Mouse (Mus musculus) heart, embryonic 12.5 days (tissue): ENCODE data around the gene Fbxo11. TPM values are rescaled to one million over a fixed set of nuclear protein-coding genes. Genes with fewer than 3 reads are reported as not detected.
"Not testable (repeated sequence)": the region's sequence is repeated elsewhere in the genome, so short reads cannot be mapped to it uniquely, and the experiment has no call there.

Source experiments
- ATAC-seq: fragments of 200-750 bp; cut with Nextera tagmentation; 2 replicates; pipeline ENCODE4 v1.8.0; 2017; ENCODE audit warnings: moderate TSS enrichment, moderate library complexity; ENCODE audit not compliant: insufficient number of reproducible peaks, low FRiP score
- H3K27ac ChIP-seq: fragments of 300-500 bp; sonication (generic); 2 replicates; pipeline ENCODE4 v1.5.1; 2016; ENCODE audit warnings: mild to moderate bottlenecking, moderate library complexity; ENCODE audit not compliant: poor library complexity, severe bottlenecking
- H3K27me3 ChIP-seq: fragments of 300-500 bp; sonication (generic); replicated peaks from 2 replicates; pipeline ENCODE4 v1.6.1; 2016; ENCODE audit warnings: mild to moderate bottlenecking, moderate library complexity
- H3K36me3 ChIP-seq: fragments of 300-500 bp; sonication (generic); 2 replicates; pipeline ENCODE4 v1.6.1; 2016; ENCODE audit warnings: mild to moderate bottlenecking, moderate library complexity
- H3K4me1 ChIP-seq: fragments of 300-500 bp; sonication (generic); replicated peaks from 2 replicates; pipeline ENCODE4 v1.6.1; 2016; ENCODE audit warnings: mild to moderate bottlenecking
- H3K4me2 ChIP-seq: fragments of 300-500 bp; sonication (generic); 2 replicates; pipeline ENCODE4 v1.6.1; 2016; ENCODE audit warnings: mild to moderate bottlenecking, moderate library complexity
- H3K4me3 ChIP-seq: fragments of 300-500 bp; sonication (generic); 2 replicates; pipeline ENCODE4 v1.5.1; 2016; ENCODE audit warnings: mild to moderate bottlenecking
- H3K9ac ChIP-seq: fragments of 300-500 bp; sonication (generic); 2 replicates; pipeline ENCODE4 v1.6.1; 2016; ENCODE audit warnings: mild to moderate bottlenecking, moderate library complexity
- H3K9me3 ChIP-seq: fragments of 300-500 bp; sonication (generic); replicated peaks from 2 replicates; pipeline ENCODE4 v1.6.1; 2016; ENCODE audit warnings: mild to moderate bottlenecking, moderate library complexity
- WGBS: fragments of 180-500 bp; shearing (Covaris S2); methylation state at CpG from one replicate; pipeline ENCODE4 v1.1.7; 2016; 5-methylcytosine and 5-hydroxymethylcytosine counted together
- polyA plus RNA-seq: library from polyadenylated mRNA; unstranded; fragments of >200 nt; fragmentation: Nextera tagmentation; extraction: Ambion mirVana; gene quantifications from 2 replicates; pipeline ENCODE4 v1.2.1, GENCODE M21; 2016

Fbxo11 gene
- polyA plus RNA-seq, 1 experiment from 2014 or later = 13.3 TPM

GRCm38 (mm10) chr17:87997808-87998207 is 67.3 kb downstream of the Fbxo11 start:
- H3K4me1 ChIP-seq = no peaks in the 10 kb centered on the region
- no peaks in the 10 kb centered on the region for H3K9me3 ChIP-seq
- H3K9ac ChIP-seq = no peak overlapping the region
- ATAC-seq = no peak
- no peaks in the 10 kb centered on the region for H3K27me3 ChIP-seq
- H3K4me3 ChIP-seq = no peak overlapping the region
- H3K4me2 ChIP-seq = no peak overlapping the region
- WGBS = 85% methylated on average over 4 of the region's 4 CpGs
- H3K36me3 ChIP-seq = peaks cover 69% of the 10 kb centered on the region
- H3K27ac ChIP-seq = no peak overlapping the region

DNA sequence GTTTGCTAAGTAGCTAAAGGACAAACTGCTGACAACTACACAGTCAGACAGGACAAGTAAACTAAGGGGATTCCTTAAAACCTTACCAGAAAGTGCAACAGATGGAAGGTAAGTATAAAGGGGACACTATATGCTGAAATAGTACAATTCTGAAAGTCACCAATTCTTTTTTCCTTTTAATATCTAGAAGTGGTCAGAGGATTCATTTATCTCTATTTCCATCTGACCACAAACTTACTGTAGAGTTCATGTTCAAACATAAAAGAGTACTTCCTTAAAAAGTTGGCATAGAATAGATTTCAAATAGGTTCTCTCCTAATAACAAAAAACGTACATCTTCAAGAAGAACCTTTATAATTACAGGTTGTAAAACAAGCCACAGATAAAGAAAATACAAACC is 71.8 kb downstream of the Fbxo11 start:
- H3K4me1 ChIP-seq = no peaks in the 10 kb centered on the region
- H3K4me3 ChIP-seq = no peak overlapping the region
- ATAC-seq = no peak
- 90% methylated on average over 1 of the region's 1 CpGs for WGBS
- H3K9ac ChIP-seq = no peak overlapping the region
- H3K36me3 ChIP-seq = peaks cover 70% of the 10 kb centered on the region
- H3K27ac ChIP-seq = no peak overlapping the region
- H3K27me3 ChIP-seq = no peaks in the 10 kb centered on the region
- H3K4me2 ChIP-seq = no peak overlapping the region
- no peaks in the 10 kb centered on the region for H3K9me3 ChIP-seq

DNA sequence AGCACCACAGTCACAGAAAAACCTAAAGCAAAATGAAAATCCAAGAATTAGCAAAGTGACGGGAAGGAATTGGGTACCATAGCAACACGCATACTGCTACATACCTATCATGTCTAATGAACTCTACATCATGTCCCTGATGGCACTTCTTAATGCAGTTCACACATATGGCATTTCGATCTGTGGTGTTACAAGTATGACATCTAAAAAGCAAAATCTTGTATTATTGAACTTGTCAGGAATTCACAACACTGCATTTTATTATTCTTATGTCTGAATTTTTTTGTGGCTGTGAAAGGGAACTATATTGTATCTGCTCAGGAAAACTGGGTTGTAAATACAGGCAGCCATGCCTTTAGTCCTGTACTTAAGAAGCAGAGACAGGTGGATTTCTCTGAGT is 72.9 kb downstream of the Fbxo11 start:
- no peak for ATAC-seq
- Histone ChIP-seq H3K27ac (no peak overlapping the region), H3K4me2 (no peak overlapping the region), H3K9ac (no peak overlapping the region), H3K36me3 (peaks cover 73% of the 10 kb centered on the region), H3K27me3 (no peaks in the 10 kb centered on the region), H3K4me3 (no peak overlapping the region), H3K9me3 (no peaks in the 10 kb centered on the region), H3K4me1 (no peaks in the 10 kb centered on the region)
- WGBS = 93% methylated on average over 3 of the region's 3 CpGs

- Histone ChIP-seq H3K4me3 (no peak overlapping the region), H3K9ac (no peak overlapping the region), H3K9me3 (no peaks in the 10 kb centered on the region), H3K4me2 (no peak overlapping the region), H3K27me3 (no peaks in the 10 kb centered on the region), H3K36me3 (peaks cover 85% of the 10 kb centered on the region), H3K27ac (no peak overlapping the region), H3K4me1 (peaks cover 9% of the 10 kb centered on the region)
- 72% methylated on average over 6 of the region's 6 CpGs for WGBS
- ATAC-seq = no peak
Observed at GRCm38 (mm10) chr17:87987507-87987906, 77.6 kb downstream of the Fbxo11 start.

- Histone ChIP-seq H3K4me2 (no peak overlapping the region), H3K27me3 (no peaks in the 10 kb centered on the region)
- 84% methylated on average over 8 of the region's 8 CpGs for WGBS
Observed at GRCm38 (mm10) chr17:87985916-87986315, 79.2 kb downstream of the Fbxo11 start.

DNA sequence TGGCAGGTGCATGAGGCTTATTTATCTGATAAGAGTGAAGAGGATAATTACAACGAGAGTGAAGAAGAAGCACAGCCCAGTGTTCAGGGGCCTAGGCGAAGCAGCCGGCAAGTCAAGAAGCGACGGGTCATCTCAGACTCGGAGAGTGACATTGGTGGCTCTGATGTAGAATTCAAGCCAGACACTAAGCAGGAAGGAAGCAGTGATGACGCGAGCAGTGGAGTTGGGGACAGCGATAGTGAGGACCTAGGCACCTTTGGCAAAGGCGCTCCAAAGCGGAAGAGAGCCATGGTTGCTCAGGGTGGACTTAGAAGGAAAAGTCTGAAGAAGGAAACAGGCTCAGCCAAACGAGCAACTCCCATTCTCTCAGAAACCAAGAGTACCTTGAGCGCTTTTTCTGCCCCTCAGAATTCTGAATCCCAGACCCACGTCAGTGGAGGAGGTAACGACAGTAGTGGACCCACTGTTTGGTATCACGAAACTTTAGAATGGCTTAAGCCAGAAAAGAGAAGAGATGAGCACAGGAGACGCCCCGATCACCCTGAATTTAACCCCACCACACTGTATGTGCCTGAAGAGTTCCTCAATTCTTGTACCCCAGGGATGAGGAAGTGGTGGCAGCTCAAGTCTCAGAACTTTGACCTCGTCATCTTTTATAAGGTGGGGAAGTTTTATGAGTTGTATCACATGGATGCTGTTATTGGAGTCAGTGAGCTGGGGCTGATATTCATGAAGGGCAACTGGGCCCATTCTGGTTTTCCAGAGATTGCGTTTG is 80.5 kb downstream of the Fbxo11 start:
- 88% methylated on average over 20 of the region's 20 CpGs for WGBS

More at GRCm38 (mm10) chr17:87985916-87986315, 79.2 kb downstream of the Fbxo11 start:
- H3K9ac ChIP-seq = no peak overlapping the region
- peaks cover 9% of the 10 kb centered on the region for H3K4me1 ChIP-seq
- peaks cover 81% of the 10 kb centered on the region for H3K36me3 ChIP-seq
- no peaks in the 10 kb centered on the region for H3K9me3 ChIP-seq
- H3K27ac ChIP-seq = no peak overlapping the region
- no peak overlapping the region for H3K4me3 ChIP-seq
- no peak for ATAC-seq

GRCm38 (mm10) chr17:87983313-87983712 is 81.8 kb downstream of the Fbxo11 start:
- Histone ChIP-seq H3K9ac (no peak overlapping the region), H3K4me1 (peaks cover 9% of the 10 kb centered on the region), H3K27me3 (no peaks in the 10 kb centered on the region), H3K27ac (no peak overlapping the region), H3K36me3 (peaks cover 73% of the 10 kb centered on the region), H3K9me3 (no peaks in the 10 kb centered on the region), H3K4me2 (no peak overlapping the region), H3K4me3 (no peak overlapping the region)
- no peak for ATAC-seq
- WGBS = 69% methylated on average over 4 of the region's 4 CpGs

More for the DNA sequence above, 80.5 kb downstream of the Fbxo11 start:
- Histone ChIP-seq H3K4me2 (no peak overlapping the region), H3K4me3 (no peak overlapping the region), H3K27ac (no peak overlapping the region), H3K4me1 (peaks cover 9% of the 10 kb centered on the region), H3K36me3 (peaks cover 77% of the 10 kb centered on the region), H3K9ac (no peak overlapping the region), H3K27me3 (no peaks in the 10 kb centered on the region), H3K9me3 (no peaks in the 10 kb centered on the region)
- no peak for ATAC-seq

GRCm38 (mm10) chr17:87982112-87982511 is 83.0 kb downstream of the Fbxo11 start:
- no peak overlapping the region for H3K4me2 ChIP-seq
- no peaks in the 10 kb centered on the region for H3K27me3 ChIP-seq
- H3K27ac ChIP-seq = no peak overlapping the region
- H3K9me3 ChIP-seq = no peaks in the 10 kb centered on the region
- no peak for ATAC-seq
- H3K9ac ChIP-seq = no peak overlapping the region
- peaks cover 71% of the 10 kb centered on the region for H3K36me3 ChIP-seq
- 88% methylated on average over 3 of the region's 3 CpGs for WGBS
- peaks cover 9% of the 10 kb centered on the region for H3K4me1 ChIP-seq
- no peak overlapping the region for H3K4me3 ChIP-seq

DNA sequence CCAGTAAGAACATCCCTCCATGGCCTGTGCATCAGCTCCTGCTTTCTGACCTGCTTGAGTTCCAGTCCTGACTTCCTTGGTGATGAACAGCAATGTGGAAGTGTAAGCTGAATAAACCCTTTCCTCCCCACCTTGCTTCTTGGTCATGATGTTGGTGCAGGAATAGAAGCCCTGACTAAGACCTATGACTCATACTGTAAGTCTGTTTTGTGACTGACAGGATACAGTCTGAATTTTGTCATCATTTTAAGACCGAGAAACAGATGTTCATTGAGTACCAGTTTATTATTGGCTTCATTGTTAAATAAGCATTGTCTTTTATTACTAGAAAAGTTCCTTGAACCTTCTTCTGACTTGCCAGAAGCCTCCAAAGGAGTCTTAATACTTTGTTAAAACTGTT is 85.4 kb downstream of the Fbxo11 start:
- H3K9ac ChIP-seq, ATAC-seq, H3K9me3 ChIP-seq, H3K27ac ChIP-seq, H3K4me3 ChIP-seq, H3K27me3 ChIP-seq, H3K4me1 ChIP-seq, H3K4me2 ChIP-seq: not testable (repeated sequence)
- WGBS = 88% methylated on average over 1 of the region's 1 CpGs
- peaks cover 47% of the 10 kb centered on the region for H3K36me3 ChIP-seq

- H3K27ac ChIP-seq, H3K27me3 ChIP-seq, ATAC-seq, H3K4me3 ChIP-seq, H3K9ac ChIP-seq, H3K4me2 ChIP-seq, H3K9me3 ChIP-seq: not testable (repeated sequence)
- WGBS = 92% methylated on average over 4 of the region's 4 CpGs
- H3K4me1 ChIP-seq = peaks cover 15% of the 10 kb centered on the region
- peaks cover 25% of the 10 kb centered on the region for H3K36me3 ChIP-seq
Observed at GRCm38 (mm10) chr17:87976927-87977326, 88.2 kb downstream of the Fbxo11 start.

DNA sequence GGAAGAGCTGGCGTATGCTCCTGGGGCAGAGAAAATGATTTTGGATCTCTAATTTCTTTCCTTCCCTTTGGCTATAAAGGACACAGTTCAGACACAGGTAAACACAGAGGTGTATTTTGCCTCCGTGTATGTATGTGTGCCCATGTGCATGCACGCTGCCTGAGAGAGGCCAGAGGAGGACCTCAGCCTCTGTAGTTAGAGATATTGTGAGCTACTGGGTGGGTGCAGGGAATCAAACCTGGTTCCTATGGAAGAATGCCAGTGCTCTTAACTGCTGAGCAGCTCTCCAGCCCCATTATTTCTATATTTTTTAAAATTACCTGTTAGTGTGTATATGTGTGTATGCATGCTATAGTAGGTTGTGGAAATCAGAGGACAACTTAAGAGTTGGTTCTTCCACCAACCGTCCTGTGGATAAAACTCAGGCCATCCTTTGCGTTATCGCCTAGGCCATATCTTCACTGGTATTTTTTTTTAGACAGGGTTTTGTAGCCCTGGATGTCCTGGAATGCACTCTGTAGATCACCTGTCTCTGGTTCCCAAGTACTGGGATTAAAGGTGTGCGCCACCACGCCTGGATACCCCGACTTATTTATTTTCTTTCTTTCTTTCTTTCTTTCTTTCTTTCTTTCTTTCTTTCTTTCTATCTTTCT is 88.8 kb downstream of the Fbxo11 start:
- Histone ChIP-seq H3K9ac (peak overlapping the region; percentile 90), H3K4me2 (peak overlapping the region; percentile 74), H3K27ac (no peak overlapping the region), H3K27me3 (no peaks in the 10 kb centered on the region), H3K9me3 (no peaks in the 10 kb centered on the region), H3K4me1 (peaks cover 15% of the 10 kb centered on the region), H3K4me3 (peak overlapping the region; percentile 86), H3K36me3 (peaks cover 25% of the 10 kb centered on the region)
- 72% methylated on average over 9 of the region's 9 CpGs for WGBS
- no peak for ATAC-seq
